Mouse (Mus musculus) stomach, postnatal 0 days (tissue): ENCODE results near the gene Ddo.

ENCODE experiments used
- CTCF ChIP-seq: IDR thresholded peaks from 2 replicates; pipeline ENCODE4 v1.5.1; 2016; ENCODE audit warnings: antibody characterized with exemption, low read depth, mild to moderate bottlenecking, moderate library complexity
- EP300 ChIP-seq: optimal IDR thresholded peaks from 2 replicates; pipeline ENCODE3; 2016; ENCODE audit warnings: antibody characterized with exemption

- TF ChIP-seq CTCF (peak; percentile 80), EP300 (no peak)
Measured at GRCm38 (mm10) chr10:40629140-40629539, 671 bp upstream of the Ddo start.
